Mouse (Mus musculus) olfactory bulb, adult 2 months (tissue): ENCODE data around the gene Gpr171. TPM values are rescaled to one million over a fixed set of nuclear protein-coding genes. Genes with fewer than 3 reads are reported as not detected.
"Not testable (repeated sequence)": the region's sequence is repeated elsewhere in the genome, so short reads cannot be mapped to it uniquely, and the experiment has no call there.

ENCODE experiments used
- H3K27ac ChIP-seq: fragments of 200-500 bp; 2 replicates; pipeline ENCODE4 v1.5.1; 2012; ENCODE audit warnings: low read depth, low read length; ENCODE audit not compliant: insufficient read depth
- H3K4me1 ChIP-seq: fragments of 200-500 bp; 2 replicates; pipeline ENCODE4 v1.6.1; 2012; ENCODE audit warnings: low read length; ENCODE audit not compliant: control insufficient read depth, insufficient read depth
- H3K4me3 ChIP-seq: fragments of 200-500 bp; 2 replicates; pipeline ENCODE4 v1.5.1; 2012; ENCODE audit warnings: mild to moderate bottlenecking, low read depth, low read length, moderate library complexity; ENCODE audit not compliant: insufficient read depth
- CTCF ChIP-seq: fragments of 200-500 bp; IDR thresholded peaks from 2 replicates; pipeline ENCODE4 v1.5.1; 2012; ENCODE audit warnings: low read depth, mild to moderate bottlenecking, low read length, moderate library complexity; ENCODE audit not compliant: insufficient read depth
- POLR2A ChIP-seq: fragments of 200-500 bp; IDR thresholded peaks from 2 replicates; pipeline ENCODE4 v1.6.1; 2012; ENCODE audit warnings: mild to moderate bottlenecking, low read depth, low read length, moderate library complexity; ENCODE audit not compliant: insufficient read depth
- WGBS: fragments of 180-500 bp; shearing (Covaris S2); methylation state at CpG from one replicate; pipeline ENCODE4 v1.1.7; 2018; 5-methylcytosine and 5-hydroxymethylcytosine counted together
- polyA plus RNA-seq: library from polyadenylated mRNA; stranded (reverse); fragments of >200 nt; gene quantifications from 2 replicates; pipeline ENCODE4 v1.2.4, GENCODE M21; 2012; ENCODE audit warnings: low replicate concordance; ENCODE audit not compliant: missing spikeins, insufficient read depth, insufficient read length

Gene Gpr171
- polyA plus RNA-seq, 1 experiment: not detected

DNA sequence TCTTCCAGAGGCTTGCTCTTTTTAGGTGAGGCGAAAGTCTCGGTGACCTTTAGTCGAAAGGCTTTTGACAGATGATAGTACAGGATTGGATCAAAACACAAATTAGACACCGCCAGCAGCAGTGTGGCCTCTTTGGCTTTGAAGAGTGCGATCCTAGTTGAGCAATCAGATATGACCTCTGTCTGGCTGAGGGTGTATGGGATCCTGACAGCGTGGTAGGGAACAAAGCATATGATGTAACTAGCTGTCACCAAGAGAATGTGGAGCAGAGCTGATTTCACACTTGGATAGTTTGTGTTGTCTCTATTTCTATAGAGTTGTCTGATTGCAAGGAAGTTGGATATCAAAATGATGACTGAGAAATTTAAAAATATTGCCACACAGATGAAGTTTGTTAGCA lies 4.2 kb downstream of the Gpr171 start:
- Histone ChIP-seq H3K4me3 (no peak overlapping the region), H3K4me1 (peaks cover 3% of the 10 kb centered on the region; the same call in 1 of the 2 replicates), H3K27ac (no peak overlapping the region)
- WGBS: 93% methylated on average over 6 of the region's 6 CpGs
- TF ChIP-seq CTCF (no peak), POLR2A (no peak)

DNA sequence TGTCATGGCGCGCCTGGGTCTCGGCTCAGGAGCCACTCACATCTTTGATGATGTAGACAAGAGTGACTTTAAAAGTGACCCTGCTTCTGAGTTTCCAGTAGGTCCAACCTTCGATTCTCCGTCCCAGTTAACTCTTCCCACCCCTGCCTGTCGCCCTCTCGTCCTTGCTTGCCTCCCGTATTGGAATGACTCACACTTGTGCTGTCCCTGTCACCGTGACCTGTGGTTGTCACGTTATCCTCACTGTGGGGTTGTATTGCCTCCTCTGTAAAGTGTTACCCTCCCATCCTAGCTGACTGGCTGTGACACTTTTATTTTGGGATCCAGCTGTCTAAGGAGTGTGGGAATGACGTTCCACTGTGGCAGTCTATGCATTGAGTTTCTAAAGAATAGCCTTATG lies 8.9 kb downstream of the Gpr171 start:
- Histone ChIP-seq H3K4me1 (peaks cover 3% of the 10 kb centered on the region; the same call in 1 of the 2 replicates), H3K4me3 (no peak overlapping the region), H3K27ac (no peak overlapping the region)
- 78% methylated on average over 11 of the region's 11 CpGs for WGBS
- TF ChIP-seq POLR2A (no peak), CTCF (no peak)

DNA sequence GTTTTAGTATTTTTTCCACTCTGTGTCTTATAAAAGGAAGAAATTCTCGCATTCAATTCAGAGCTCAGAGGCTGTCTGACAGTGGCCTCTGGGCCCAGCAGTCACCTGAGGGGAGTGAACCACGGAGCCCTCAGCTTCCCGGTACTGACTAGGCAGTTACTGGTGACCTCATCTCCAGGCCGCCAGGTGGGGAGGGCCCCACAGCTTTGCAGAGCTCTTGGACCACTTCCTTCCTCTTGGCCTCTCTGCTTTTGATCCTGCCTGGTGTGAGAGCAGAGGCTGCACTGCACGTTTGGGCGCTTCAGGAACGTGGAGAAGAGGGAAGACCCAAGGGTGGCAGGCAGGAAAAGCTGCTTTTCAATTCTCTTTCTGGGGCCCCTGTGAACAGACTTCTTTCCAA lies 20.7 kb downstream of the Gpr171 start:
- Histone ChIP-seq H3K4me1 (no peaks in the 10 kb centered on the region), H3K27ac (no peak overlapping the region), H3K4me3 (no peak overlapping the region)
- no peak for TF ChIP-seq POLR2A
- TF ChIP-seq CTCF: no peak
- 75% methylated on average over 7 of the region's 7 CpGs for WGBS

DNA sequence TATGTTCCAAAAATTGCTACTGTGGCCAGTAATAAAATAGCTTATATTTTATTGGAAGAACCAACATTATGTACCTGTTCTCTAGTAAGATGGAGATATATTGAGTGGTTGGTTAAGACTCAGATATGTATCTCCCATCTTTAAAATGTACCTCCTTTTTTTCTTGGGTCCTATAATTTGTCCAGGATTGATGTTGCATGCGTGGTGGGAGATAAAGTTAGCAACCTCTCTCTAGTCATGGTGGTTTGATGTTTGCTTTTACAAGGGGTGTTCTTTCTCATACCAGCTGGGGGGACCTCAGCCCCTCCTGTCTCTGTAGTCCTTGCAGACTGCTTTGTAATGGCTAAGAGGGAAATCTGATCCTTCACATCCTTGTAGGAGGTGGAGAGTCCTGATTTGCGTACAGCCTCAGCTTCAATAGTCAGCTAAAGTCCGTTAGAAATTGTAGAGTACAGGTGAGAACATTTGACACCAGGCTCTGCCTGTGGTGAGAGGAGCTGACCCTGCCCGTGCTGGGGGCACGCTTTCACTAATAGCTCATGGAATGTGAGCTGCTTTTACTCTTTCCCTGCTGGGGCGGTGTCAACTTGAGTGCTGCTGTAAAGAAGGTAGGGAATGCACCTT lies 21.2 kb downstream of the Gpr171 start:
- H3K4me1 ChIP-seq: no peaks in the 10 kb centered on the region
- no peak overlapping the region for H3K4me3 ChIP-seq
- 72% methylated on average over 6 of the region's 6 CpGs for WGBS
- no peak overlapping the region for H3K27ac ChIP-seq
- TF ChIP-seq CTCF (no peak), POLR2A (no peak)

DNA sequence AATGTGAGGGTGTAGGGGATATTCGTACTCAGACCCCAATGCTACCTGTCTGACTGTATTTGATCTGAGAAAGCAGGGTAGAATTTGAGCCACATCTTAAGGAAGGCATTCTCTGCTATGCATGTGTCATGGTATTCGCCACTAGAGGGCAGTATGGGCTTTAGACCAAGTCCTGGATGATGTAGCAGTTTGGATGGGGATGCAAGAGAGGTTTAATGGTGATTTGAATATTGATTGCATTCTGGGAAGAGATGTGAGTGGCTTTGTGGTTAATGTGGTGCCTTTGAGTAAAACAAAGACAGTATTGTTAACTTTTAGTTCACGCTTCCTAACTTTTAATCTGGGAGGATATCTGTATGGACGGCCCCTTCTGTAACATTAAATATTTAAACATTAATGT lies 22.3 kb downstream of the Gpr171 start:
- Histone ChIP-seq H3K27ac (no peak overlapping the region), H3K4me3 (no peak overlapping the region), H3K4me1 (no peaks in the 10 kb centered on the region)
- WGBS: 56% methylated on average over 4 of the region's 4 CpGs
- no peak for TF ChIP-seq POLR2A
- no peak for TF ChIP-seq CTCF

DNA sequence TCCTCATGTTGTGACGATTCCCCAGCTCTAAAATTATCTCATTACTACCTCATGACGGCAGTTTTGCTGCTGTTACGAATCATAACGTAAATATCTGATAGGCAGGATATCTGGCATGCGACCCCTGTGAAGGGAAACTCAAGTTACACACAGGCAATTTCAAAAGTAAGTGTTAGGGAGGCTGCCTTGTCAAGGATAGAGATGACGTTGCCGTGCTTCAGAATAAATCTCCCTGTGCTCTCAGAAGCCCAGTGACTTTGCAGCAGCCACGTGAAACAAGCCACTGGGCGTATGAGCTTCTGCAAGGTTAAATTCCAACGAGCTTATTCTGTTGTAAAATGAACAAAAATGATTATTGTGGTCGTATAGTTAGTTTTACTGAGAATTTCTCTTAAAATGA lies 23.0 kb downstream of the Gpr171 start:
- Histone ChIP-seq H3K27ac (no peak overlapping the region), H3K4me3 (no peak overlapping the region), H3K4me1 (no peaks in the 10 kb centered on the region)
- 86% methylated on average over 11 of the region's 11 CpGs for WGBS
- TF ChIP-seq CTCF: no peak
- TF ChIP-seq POLR2A: no peak

DNA sequence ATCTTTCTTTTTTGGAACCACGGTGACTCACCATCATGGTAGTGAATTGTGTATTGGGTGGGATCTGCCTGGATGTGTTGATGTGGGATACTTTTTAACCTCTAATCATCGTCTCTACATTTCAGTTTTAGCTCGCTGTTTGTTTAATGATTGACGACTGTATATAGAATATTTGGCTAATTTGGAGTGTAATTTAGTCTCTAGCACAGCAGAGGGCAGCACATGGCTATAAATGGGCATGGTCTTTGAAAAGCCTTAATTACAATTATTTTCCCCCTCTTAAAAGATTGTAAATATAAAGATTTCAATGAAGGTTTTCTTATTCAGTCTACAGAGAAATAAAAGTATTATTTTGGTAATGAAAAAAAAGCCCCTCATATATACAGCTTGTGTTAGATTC lies 24.3 kb downstream of the Gpr171 start:
- WGBS: 36% methylated on average over 4 of the region's 4 CpGs
- Histone ChIP-seq H3K27ac (no peak overlapping the region), H3K4me1 (no peaks in the 10 kb centered on the region), H3K4me3 (no peak overlapping the region)
- no peak for TF ChIP-seq POLR2A
- TF ChIP-seq CTCF: no peak

DNA sequence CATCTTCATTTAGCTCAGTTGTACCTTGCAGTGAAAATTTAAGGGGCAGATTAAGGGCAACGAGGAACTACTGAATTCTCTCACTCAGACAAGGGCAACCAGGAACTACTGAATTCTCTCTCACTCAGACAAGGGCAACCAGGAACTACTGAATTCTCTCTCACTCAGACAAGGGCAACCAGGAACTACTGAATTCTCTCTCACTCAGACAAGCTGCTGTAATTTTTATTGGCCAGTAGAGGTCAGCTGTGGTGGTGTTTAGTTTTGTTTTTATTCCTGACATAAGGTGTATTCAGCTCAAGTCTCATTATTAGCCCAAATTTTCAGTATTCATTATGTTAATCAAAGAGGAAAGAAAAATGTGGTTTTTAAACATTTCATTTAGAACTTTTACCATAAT lies 32.5 kb downstream of the Gpr171 start:
- WGBS: 75% methylated on average over 1 of the region's 1 CpGs

DNA sequence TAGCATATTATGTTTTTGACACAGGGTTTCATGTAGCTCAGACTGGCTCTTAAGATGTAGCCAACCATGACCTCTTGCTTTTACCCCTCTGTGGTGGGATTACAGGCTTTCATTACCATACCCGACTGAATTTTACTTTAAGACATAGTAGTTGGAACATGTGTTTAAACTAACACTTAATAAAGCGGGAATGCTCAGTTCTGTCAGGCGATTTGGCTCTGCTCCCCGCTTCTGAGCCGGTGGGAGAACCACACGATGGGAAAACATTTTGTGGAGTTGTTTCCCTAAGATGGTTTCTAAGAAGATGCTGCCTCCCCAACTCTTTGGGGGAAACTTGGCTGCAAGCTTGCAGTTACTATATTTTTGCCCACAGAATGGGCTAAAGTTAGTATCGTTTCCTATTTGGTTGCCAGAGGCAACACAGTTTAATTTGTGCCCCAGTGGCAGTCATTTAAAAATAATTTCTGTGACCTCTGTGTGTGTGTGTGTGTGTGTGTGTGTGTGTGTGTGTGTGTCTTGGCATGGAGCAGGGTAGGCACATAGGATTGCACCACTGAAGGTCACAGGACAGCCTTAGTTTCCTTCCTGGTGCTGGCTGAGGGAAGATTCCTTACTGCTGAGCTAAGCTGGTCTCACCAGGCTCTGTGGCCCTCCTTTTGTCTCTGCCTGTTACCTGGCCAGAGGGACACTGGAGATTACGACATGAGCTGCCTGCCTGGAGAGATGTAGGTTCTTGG lies 34.9 kb downstream of the Gpr171 start:
- no peak overlapping the region for H3K4me3 ChIP-seq
- no peak for TF ChIP-seq CTCF
- TF ChIP-seq POLR2A: no peak
- no peak overlapping the region for H3K27ac ChIP-seq
- 28% methylated on average over 8 of the region's 8 CpGs for WGBS
- H3K4me1 ChIP-seq: peaks cover 11% of the 10 kb centered on the region

More for the DNA sequence above, 32.5 kb downstream of the Gpr171 start:
- not testable (repeated sequence) for H3K4me1 ChIP-seq, H3K4me3 ChIP-seq, H3K27ac ChIP-seq
